Mouse (Mus musculus): ENCODE results near the gene Arhgap22.

DNA sequence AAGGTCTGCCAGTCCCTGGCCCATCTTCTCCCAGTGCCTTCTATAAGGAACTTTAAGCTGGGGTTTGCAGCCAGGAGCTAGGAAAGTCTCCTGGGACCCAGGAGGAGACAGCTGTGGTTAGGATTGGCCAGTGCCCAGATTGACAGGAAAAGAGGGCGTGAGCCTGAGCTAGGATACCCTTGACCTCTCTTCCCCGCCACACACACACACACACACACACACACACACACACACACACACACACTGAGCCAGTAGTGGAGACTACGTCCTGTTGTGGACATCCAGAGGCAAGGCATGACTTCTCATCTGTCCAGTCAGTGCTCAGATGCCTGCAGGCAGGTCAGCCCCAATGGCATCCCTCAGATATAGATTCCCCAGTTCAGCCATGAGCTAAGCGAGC is 147.7 kb downstream of the Arhgap22 start:
- TF ChIP-seq CTCF (IDR thresholded peaks at IDR 0.05; ENCODE audit: borderline replicate concordance, insufficient read depth, low read length): no peak
- TF ChIP-seq POLR2A (IDR thresholded peaks at IDR 0.05; ENCODE audit: low read depth, low read length): no peak
